Mouse (Mus musculus) right cerebral cortex, postnatal 10 days (tissue): ENCODE results near the gene Lcp2.

ENCODE experiments used
- DNase-seq, 2 experiments: peaks; one replicate each; pipeline ENCODE4 v3.0.0; 2021; ENCODE audit warnings: low spot score in 2 of 2

The Lcp2 gene

GRCm38 (mm10) chr11:34046767-34047541 lies at the start of gene Lcp2:
Gene Lcp2, plus strand, starts transcription at chr11:34046920.
- DNase-seq: no peak

- DNase-seq: no peak
These were observed 48.5 kb upstream of the Lcp2 start for GRCm38 (mm10) chr11:33998244-33998643.

GRCm38 (mm10) chr11:34000416-34000815 lies 46.3 kb upstream of the Lcp2 start:
- DNase-seq: no peak

GRCm38 (mm10) chr11:34001938-34002592 lies 44.7 kb upstream of the Lcp2 start:
- peak; percentile 42 to 68 for DNase-seq

- DNase-seq: no peak
These were observed 44.1 kb upstream of the Lcp2 start for GRCm38 (mm10) chr11:34002593-34002965.

GRCm38 (mm10) chr11:34007616-34008015 lies 39.1 kb upstream of the Lcp2 start:
- no peak for DNase-seq

GRCm38 (mm10) chr11:34008214-34008613 lies 38.5 kb upstream of the Lcp2 start:
- peak in 1 of 2 experiments; percentile 30 for DNase-seq

GRCm38 (mm10) chr11:34008702-34009101 lies 38.0 kb upstream of the Lcp2 start:
- peak; percentile 64 to 75 for DNase-seq

GRCm38 (mm10) chr11:34009316-34010087 lies 37.2 kb upstream of the Lcp2 start:
- DNase-seq: no peak

GRCm38 (mm10) chr11:34010133-34010858 lies 36.4 kb upstream of the Lcp2 start:
- no peak for DNase-seq

- peak; percentile 41 to 46 for DNase-seq
These were observed 35.9 kb upstream of the Lcp2 start for GRCm38 (mm10) chr11:34010859-34011172.

GRCm38 (mm10) chr11:34012007-34012652 lies 34.6 kb upstream of the Lcp2 start:
- no peak for DNase-seq

- DNase-seq: no peak
These were observed 21.6 kb upstream of the Lcp2 start for GRCm38 (mm10) chr11:34025091-34025490.

GRCm38 (mm10) chr11:34029658-34030057 lies 17.1 kb upstream of the Lcp2 start:
- DNase-seq: no peak

GRCm38 (mm10) chr11:34031015-34031805 lies 15.5 kb upstream of the Lcp2 start:
- peak; percentile 37 to 41 for DNase-seq

GRCm38 (mm10) chr11:34034008-34034505 lies 12.7 kb upstream of the Lcp2 start:
- peak in 1 of 2 experiments; percentile 33 for DNase-seq

- no peak for DNase-seq
These were observed 11.9 kb upstream of the Lcp2 start for GRCm38 (mm10) chr11:34034794-34035193.

GRCm38 (mm10) chr11:34035909-34036658 lies 10.6 kb upstream of the Lcp2 start:
- no peak for DNase-seq

- no peak for DNase-seq
These were observed 6.7 kb upstream of the Lcp2 start for GRCm38 (mm10) chr11:34040061-34040460.

- no peak for DNase-seq
These were observed 3.9 kb upstream of the Lcp2 start for GRCm38 (mm10) chr11:34042808-34043207.
